Mouse (Mus musculus) monocyte, adult 5-6 weeks (primary cell): ENCODE data around the gene Cep112. TPM values are rescaled to one million over a fixed set of nuclear protein-coding genes. Genes with fewer than 3 reads are reported as not detected.

Experiments
- ATAC-seq: fragments of 153-309, 156-312 bp; replicated peaks from 2 replicates; pipeline ENCODE4 v1.8.0; 2017; ENCODE audit warnings: mild to moderate bottlenecking; ENCODE audit not compliant: low TSS enrichment, insufficient number of reproducible peaks, severe bottlenecking, poor library complexity, low FRiP score
- total RNA-seq: library from RNA; stranded (forward); fragments of 200-1000, 200-491, 200-594 nt; gene quantifications from 3 replicates; pipeline ENCODE4 v1.2.3, GENCODE M21; 2017

Cep112 gene
- total RNA-seq = 2.1 TPM in 1 of 3 replicates, not detected in the others

GRCm38 (mm10) chr11:108424889-108425591 lies at the start of gene Cep112:
Gene Cep112 (plus strand): TSS chr11:108425192.
- peak; percentile 98 for ATAC-seq

GRCm38 (mm10) chr11:108376815-108377214 lies 48.2 kb upstream of the Cep112 start:
- ATAC-seq = no peak

GRCm38 (mm10) chr11:108377680-108378362 lies 47.2 kb upstream of the Cep112 start:
- peak; percentile 47; the same call in 1 of the 2 replicates for ATAC-seq

- ATAC-seq = no peak
These were observed 46.6 kb upstream of the Cep112 start for GRCm38 (mm10) chr11:108378363-108378751.

- no peak for ATAC-seq
These were observed 42.3 kb upstream of the Cep112 start for GRCm38 (mm10) chr11:108382664-108383063.

GRCm38 (mm10) chr11:108384920-108385665 lies 39.9 kb upstream of the Cep112 start:
- ATAC-seq = no peak

- no peak for ATAC-seq
These were observed 39.3 kb upstream of the Cep112 start for GRCm38 (mm10) chr11:108385666-108386024.

GRCm38 (mm10) chr11:108395061-108395460 lies 29.9 kb upstream of the Cep112 start:
- no peak for ATAC-seq

- ATAC-seq = no peak
These were observed 28.7 kb upstream of the Cep112 start for GRCm38 (mm10) chr11:108396076-108396829.

- ATAC-seq = no peak
These were observed 14.9 kb upstream of the Cep112 start for GRCm38 (mm10) chr11:108409876-108410644.

GRCm38 (mm10) chr11:108416360-108416759 lies 8.6 kb upstream of the Cep112 start:
- no peak for ATAC-seq

GRCm38 (mm10) chr11:108418540-108418939 lies 6.5 kb upstream of the Cep112 start:
- no peak for ATAC-seq

GRCm38 (mm10) chr11:108419242-108419641 lies 5.8 kb upstream of the Cep112 start:
- no peak for ATAC-seq

- ATAC-seq = no peak
These were observed 4.2 kb upstream of the Cep112 start for GRCm38 (mm10) chr11:108420751-108421150.

- ATAC-seq = no peak
These were observed 1.8 kb upstream of the Cep112 start for GRCm38 (mm10) chr11:108423221-108423620.

GRCm38 (mm10) chr11:108424111-108424510 lies 881 bp upstream of the Cep112 start:
- no peak for ATAC-seq

- no peak for ATAC-seq
These were observed 565 bp downstream of the Cep112 start for GRCm38 (mm10) chr11:108425592-108425921.

- ATAC-seq = no peak
These were observed 1.1 kb downstream of the Cep112 start for GRCm38 (mm10) chr11:108426086-108426485.
